Mouse (Mus musculus): ENCODE results near the gene Scin.

Gene Scin

DNA sequence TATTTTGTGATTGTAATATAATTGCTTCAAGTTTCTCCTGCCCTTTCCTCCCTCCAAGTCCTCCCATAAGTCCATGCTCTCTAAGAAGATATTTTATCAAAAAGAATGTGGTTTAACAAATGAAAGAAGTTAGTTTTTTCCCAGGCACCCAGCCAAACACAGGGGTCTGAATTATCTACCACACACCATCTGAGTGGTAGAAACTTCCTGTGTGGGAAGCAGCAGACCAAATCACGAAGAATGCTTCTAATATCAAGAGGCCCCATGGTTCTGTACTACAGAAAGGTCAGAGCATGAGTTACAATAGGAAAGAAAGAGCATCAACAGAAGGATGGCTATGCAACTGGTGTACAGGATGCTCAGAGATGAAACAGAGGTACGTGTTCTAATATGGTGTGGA lies 25.9 kb downstream of the Scin start:
- no peak for DNase-seq (ENCODE audit: low spot score)

DNA sequence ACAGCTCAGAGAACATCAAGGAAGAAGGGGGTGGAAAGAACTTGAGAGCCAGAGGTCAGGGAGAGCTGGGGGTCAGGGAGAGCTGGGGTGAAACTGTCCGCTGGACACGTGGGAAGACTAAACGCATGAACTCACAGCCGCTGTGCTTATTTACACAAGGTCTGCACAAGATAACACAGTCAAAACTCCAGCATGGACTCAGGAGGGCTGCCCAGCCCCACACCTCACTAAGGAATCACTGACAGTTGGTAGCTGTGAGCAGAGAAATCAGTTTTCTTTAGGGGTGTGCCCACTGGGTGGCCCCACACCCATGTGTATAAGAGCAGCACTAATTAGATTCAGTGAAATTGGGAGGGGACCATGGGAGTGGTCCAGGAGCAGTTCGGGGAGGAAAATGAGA lies 27.2 kb downstream of the Scin start:
- DNase-seq (ENCODE audit: low spot score): no peak

DNA sequence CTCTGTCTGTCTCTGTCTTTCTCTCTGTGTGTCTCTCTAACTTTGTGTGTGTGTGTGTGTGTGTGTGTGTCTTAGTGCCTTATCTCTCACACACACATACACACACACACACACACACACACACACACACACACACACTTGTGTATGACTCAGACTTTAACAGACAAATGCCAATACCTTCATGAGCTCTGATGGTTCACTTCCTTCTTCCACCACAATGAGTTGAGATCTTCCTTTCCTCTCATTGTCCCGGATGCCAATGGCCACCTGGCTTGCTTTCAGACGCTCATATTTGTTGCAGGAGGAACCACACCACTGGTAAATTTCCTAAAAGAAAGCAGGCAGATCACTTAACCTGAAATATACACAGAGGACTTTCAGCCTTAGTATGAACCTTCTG lies 29.3 kb downstream of the Scin start:
- no peak for DNase-seq (ENCODE audit: low spot score)

DNA sequence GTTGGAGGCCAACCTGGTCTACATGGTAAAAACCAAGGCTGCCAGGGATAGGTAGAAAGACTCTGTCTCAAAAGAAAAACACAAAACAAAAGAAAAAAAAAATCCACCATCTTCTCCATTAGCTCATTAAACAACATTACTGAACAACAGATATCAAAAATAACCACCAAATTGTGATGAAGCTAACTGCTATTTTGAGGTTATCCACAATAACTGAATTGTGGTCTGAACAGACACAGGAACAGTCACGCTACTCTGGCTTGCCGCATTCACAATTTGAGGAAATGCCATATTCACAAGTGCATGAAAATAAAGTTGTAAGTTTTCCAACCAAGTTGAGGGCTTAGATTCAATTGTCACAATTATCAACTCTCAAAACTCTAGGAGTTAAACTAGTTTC lies 31.7 kb downstream of the Scin start:
- DNase-seq (ENCODE audit: low spot score): no peak

DNA sequence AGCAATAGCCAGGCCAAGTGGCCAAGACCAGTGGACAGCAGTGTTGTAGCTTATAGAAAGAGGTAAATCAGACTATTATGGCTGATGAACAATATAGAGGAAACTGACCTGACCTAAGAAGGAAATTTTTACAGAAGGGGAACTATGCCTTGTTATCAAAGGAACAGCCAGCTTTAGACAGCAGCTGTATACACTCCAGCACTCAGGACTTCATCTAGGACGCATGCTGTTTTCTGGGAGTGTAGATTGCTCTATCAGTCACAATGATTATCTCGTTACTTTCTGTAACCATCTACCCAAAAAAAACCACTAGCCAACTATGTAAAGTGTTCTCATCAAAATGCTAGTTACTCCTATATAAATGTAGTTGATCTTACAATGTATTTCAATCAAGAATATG lies 34.6 kb downstream of the Scin start:
- no peak for DNase-seq (ENCODE audit: low spot score)

DNA sequence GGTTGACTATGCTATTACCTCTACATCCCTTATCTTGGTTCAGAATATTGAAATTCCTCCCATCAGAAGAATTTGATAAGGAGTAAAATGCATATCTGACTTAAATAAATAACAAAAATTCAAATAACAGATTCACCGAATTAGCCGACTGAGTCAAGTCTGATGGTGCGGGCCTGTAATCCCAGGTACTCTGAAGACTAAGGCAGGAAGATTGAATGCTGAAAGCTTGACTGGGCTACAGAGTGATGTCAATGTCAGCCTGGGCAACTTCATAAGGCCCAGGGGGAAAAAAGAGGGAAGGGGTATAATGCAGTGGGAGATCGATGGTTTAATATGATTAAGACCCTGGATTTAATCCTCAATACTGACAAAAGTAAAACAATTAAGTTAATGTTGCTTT lies 36.6 kb downstream of the Scin start:
- no peak for DNase-seq (ENCODE audit: low spot score)

DNA sequence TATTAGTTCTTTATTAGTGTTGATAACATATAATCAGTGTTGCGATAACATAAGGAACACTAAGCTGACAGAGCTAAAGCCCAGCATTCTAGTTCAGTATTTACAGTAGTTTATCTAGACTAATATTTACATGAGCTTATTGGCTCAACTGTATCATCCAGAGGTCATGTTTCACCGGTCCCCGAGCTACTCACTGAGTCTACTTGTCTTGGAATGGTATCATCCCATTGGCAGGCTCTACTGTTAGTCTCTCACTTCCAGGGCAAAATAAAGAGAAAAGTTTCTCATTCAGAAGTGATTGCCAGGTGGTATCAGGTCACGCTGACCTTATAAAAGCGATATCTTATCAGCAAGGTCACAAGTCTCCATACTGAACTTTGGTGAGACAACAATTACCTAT lies 37.0 kb downstream of the Scin start:
- no peak for DNase-seq (ENCODE audit: low spot score)

DNA sequence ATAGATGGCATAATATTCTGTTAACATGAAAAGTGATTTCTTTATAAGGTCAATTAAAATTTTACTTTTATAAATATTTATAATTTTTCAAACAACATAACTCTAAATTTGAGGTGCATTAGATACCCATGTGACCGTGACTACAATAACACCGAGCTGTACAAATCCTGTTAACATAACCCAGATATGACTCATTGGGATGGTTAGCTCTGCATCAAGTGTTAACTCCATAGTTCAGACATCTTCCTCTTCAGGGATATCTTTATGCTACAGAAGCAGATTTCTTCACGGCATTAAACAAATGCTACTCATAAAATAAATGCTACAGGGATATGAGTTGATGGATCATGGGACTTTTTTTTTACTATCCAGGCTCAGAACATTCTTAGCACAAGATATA lies 37.6 kb downstream of the Scin start:
- DNase-seq (ENCODE audit: low spot score): no peak

DNA sequence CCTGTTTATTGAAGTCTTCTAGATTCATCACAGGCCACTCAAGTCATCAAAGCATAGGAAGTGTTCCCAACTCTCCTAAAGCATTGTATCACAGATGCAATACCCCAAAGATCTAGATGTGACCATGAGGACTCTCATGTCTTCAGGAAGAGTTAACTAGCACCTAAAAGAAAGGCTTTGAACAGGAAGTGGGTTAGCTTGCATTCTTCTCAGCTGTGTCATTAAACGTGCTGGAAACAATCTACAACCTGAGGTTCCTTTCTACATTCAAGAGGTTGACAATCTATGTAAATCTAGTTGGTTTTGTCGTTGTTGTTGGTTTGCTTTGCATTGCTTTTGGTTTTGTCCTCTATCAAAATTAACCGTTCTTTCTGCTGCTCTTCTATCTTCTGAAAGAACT lies 44.0 kb downstream of the Scin start:
- no peak for DNase-seq (ENCODE audit: low spot score)

DNA sequence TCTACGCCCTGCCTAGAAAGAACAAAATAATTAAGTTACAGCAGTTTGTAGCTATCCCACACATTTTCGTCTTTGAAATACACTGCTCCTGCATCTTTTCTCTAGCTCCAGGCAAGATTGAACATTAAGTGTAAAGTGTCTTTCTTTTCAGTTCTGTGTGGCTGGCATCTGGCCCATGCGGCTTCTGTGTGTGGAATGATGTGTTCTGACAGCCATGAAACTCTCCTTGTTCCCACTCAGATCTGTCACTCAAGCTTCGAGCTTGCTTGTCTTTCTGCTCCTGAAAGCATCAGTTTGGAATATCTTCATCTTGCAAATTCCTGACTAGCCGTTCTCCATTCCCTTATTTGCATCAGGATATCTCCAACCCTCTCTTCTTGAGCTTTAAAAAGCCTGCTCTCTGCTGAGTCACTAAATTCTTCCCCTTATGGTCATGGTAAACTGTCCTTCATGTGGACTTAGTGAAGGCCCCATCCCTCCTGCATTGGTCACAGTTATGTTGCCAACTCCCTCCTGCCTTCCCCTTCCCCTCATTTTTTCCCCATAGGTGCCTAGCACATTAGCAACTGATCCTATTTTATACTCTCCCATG lies 48.2 kb downstream of the Scin start:
- DNase-seq (ENCODE audit: low spot score): peak; percentile 35

DNA sequence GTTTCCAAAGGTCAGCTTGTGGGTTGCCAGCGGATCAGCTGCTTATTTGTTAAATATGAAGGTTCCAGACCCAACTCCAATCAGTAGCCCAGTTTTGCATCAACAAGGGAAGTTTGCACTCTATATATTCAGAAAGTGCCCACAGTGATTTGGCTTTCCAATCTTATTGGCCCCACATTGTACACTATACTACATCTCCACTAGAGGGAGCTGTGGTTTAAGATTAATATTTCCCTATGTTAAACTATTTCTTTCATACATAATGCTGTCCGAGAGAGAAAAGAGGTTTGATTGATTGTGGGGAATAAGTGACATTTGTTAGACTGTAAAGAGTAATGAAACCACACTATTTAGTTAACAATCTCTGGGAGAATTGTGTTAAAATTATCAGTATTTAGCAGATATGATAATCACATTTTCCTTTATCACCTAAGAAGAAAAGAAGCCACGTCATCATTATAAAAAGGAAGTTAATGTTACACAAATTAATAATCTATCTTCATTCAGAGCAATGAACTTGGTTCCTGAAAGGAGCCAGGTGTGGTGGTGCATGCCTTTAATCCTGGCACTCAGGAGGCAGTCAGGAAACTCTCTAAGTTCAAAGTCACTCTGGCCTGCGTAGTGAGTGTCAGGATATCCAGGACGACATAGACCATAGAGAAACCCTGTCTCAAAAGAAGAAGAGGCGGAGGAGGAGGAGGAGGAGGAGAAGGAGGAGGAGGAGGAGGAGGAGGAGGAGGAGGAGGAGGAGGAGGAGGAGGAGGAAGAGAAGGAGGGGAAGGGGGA lies 51.4 kb downstream of the Scin start:
- DNase-seq (ENCODE audit: low spot score): no peak

DNA sequence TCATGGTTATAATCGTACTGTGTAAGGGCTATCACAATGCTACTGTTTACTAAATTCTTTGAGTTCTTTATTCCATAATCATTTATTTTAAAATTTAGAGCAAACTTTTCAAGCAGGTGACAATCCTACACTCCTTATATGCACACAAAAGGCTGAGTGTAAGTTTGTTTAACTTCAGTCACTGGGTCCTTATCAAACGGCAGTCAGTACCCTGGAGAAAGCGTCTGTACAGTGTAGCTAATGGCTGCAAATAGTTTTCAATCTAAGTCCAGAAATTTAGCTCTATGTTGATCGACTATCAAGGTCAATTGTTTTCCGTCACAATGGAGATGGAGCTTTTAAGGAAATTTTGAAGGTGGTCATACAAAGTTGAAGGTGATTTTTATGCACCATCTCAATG lies 52.0 kb downstream of the Scin start:
- no peak for DNase-seq (ENCODE audit: low spot score)

DNA sequence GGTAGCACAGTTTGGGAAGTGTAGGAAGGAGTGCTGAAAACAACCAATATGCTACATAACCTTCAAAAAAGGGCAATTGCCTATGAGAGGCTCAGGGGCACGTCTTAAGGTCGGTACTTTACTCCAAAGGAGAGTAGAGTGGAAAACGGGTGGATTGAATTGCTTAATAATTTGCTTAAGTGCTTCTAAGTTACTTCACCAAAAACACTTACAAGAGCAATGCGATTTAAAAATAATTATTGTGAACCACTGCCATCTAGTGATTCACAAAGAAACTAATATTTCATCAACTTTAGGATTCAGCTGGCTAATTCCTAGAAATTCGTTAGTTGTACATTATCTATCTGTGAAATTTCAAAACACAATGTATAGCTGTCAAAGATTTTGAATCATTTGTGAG lies 60.4 kb downstream of the Scin start:
- no peak for DNase-seq (ENCODE audit: low spot score)

DNA sequence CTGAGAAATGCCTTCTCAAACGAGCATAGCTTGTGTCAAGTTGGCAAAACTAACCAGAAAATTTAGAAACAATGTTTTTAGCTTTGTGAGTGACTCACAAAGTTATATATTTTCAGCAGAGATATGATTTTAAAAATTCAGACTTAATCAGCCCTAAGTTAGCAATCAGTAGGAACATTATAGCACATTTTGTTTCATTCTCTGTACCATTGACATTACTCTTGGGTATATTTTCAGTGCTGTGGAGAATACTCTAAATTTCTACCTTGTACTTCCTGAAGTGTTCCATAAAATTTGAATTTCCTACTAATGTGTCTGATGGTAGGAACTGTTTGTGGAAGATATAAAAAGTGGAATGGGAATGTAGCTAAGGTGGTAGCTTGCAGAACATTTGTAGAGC lies 87.0 kb downstream of the Scin start:
- no peak for DNase-seq (ENCODE audit: low spot score)

DNA sequence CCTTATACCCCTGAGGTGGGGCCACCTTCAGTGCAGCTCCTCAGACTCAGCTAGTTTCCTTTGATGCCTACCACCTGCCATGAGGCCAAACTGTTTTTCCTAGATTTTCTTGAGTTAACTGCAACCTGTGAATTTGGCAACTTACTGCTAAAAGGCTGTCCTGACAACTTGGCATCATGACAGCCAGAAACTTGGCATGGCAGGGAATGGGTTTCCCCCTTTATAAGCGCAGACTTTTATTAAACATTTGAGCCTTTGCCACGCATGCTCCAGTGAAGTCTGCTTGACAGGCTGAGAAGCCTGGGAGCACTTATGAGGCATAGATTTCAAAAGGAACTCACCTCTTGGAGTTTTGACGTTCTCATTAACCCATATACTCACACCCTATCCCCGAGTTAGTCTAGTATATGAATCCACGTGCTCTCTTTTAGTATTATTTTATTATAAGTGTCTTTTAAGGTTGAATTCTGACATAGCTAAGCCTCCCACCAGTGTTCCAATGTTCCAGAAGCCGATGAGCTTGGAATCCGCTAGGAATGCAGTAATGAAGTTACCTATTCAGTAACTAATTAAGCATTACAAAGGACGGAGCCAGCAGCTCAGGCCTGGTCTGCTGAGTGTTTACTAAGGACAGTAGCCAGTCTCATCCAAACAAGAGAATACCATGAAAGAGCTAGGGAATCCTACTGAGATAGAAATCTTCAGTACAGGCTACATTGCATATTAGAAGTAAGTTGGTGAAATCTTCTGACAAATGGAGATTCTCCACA lies 90.0 kb downstream of the Scin start:
- no peak for DNase-seq (ENCODE audit: low spot score)

DNA sequence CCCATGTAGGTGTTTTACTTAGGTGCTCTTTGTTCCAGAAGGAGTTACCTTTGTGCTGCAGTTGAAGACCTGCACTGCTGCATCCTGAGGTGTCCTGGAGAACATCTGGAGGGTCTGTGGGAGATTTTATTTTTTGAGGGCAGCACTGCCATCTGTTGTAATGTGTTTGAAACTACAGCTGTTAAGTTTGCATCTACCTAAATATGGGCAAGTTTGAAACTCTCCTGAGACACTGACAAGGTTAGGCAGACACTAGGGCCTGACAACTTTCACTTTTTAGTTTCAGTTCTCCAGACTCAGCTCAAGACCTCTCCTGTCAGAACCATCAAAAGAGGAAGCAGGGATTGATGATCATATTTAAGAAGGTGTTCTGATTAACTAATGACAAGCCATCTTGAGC lies 94.0 kb downstream of the Scin start:
- DNase-seq (ENCODE audit: low spot score): no peak

DNA sequence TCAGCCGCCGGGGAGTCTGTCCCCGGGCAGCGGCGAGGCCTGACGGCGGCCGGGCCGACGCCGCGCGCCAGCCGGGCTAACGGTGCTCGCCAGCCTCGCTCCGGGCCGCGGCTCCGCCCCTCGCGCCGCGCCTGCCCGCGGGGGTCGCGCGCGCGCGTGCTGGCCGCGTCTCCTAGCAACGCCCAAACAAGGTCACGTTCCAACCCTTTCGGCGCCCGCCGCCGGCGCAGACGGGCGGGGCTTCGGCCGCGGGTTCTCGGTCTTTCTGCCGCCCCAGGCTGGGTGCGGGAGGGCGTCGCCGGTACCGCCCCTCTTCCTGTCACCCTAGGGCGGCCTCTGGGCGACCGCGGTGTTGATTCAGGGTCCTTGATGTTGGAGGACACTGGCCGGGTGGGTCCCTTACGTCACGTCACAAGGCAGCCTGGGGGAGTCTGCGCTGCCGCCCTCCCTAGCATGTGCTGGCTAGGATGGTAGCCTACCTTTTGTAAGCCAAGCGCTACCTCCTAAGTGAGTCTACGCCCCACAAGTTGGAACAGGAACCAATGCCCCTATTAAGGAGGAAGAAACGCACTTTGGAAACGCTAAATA lies 96.1 kb downstream of the Scin start, which contains the start of gene Arl4a:
TSS of gene Arl4a (minus strand) at position 150 of the 588 bp plus-strand sequence.
- peak; percentile 81 for DNase-seq (ENCODE audit: low spot score)

DNA sequence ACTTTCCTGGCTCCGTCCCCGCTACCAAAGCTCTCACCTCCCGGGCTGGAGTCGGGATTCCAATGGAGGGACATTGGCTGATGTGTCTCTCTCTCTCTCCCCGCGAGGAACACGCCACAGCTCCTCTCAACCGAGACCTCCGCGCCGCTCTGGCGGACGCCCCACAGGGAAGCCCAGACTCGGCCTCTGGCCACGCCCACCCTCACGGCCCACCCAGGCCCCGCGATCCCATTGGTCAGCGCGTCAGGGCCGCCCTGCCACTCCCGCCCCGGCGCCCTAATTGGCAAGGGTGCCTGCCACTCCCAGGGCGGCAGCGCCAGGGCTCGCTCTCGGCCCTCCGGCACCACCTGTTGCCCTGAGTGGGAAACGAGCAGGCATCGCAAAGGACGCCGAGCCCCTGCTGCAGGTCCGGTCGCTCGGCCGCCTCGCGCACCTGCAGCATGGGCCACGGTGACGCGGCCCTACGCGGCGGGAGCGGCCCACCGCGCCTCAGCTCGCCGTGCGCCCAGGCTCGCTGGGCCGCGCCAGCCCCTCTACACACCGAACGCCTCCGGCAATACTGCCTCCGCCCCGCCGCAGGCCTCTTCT lies 96.7 kb downstream of the Scin start:
- DNase-seq (ENCODE audit: low spot score): peak; percentile 96

DNA sequence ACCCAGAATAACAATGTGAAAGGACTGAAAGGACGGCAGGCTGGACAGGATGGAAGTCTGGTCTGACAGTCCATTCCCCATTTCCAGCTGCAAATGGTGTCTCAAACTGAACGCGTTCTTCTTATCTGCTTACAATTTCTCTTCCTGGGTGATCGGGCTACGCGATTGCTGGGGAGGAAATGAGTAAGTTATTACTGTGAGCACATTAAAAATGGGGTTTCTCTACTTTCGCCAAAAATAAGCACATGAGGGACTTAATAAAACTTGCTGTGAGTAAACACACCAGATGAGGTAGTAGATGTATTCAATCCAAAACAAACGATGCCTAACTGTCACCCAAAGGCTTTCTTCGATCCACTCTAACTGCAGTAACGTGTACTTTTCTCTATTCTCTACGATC lies 97.4 kb downstream of the Scin start:
- no peak for DNase-seq (ENCODE audit: low spot score)

DNA sequence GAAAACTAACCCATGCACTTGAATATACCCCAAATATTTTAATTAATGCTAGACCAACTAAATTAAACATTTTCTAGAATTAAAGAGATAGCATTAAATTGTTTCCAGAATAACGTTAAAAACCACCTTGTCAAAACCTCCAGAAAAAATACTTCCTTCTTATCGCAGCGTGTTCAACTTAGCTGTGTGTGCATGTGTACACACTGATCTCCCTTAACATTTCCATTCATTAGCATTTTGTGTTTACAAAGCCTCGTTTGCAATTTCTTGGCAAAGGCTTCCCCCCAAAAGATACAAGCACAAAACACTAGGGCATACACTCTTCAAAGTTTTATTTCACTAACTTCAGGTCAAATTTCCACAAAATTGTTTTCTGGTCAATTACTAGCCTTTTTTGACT lies 98.5 kb downstream of the Scin start:
- no peak for DNase-seq (ENCODE audit: low spot score)

DNA sequence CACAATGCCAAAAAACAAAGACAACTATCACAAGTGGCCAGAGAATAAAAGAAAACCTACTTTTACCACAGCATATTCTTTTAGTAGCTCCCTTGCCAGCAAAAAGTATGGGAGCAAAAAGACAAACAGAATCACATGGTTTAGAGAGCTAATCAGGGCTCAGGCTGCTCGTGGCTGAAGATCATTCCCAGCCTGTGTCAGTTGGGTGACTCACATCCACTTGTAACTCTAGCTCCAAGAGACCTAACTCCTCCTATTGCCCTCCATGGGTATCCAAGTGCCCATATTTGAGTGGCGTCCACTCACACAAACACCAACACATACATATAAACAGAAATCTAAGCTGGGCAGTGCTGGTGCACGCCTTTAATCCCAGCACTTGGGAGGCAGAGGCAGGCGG lies 104.8 kb downstream of the Scin start:
- no peak for DNase-seq (ENCODE audit: low spot score)

DNA sequence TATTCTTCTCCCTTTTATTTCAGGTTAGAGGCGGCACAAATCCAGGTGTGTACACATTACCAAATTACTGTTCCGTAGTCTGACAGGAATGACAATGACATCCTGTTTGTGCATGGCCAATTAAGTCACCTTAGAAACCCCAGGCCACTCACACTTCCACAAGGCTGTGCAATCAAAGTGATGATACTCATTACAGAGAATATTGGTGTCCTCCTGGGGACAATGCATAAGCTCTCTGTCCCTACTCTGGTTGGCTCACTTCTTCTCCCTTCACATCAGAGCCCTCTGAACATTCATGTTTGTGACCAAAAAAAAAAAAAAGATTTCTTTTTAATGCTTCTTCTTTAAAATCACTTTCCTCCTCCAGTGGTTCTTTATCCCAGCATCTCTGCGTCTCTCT lies 106.2 kb downstream of the Scin start:
- DNase-seq (ENCODE audit: low spot score): no peak

DNA sequence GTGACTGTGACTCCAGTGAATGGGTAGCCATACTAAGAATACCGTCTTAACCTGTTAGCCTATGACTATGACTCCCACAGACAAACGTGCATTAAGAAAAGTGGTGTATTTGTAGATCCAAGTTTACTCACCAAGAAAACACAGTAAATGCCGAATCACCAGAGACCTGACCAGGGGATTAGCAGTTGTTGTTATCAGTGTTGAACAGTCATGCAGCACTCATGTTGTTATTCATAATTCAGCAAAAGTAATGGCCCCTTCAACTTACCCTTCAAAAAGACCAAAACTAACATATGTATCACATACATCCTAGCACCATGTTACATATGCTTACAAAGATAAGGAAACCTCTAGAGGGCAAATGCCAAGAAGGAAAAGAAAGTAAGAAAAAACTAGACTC lies 106.6 kb downstream of the Scin start:
- no peak for DNase-seq (ENCODE audit: low spot score)

Measured in left cerebral cortex, adult 11 months (tissue).